Mouse (Mus musculus) intestine, postnatal 0 days (tissue): ENCODE results near the gene Klre1. TPM values are rescaled to one million over a fixed set of nuclear protein-coding genes. Genes with fewer than 3 reads are reported as not detected.
A peak's percentile ranks its signal among the peaks of the same experiment; 100 is the strongest.

Experiments
- ATAC-seq: fragments of 200-750 bp; cut with Nextera tagmentation; 2 replicates; pipeline ENCODE4 v1.8.0; 2017; ENCODE audit warnings: mild to moderate bottlenecking, moderate TSS enrichment, moderate library complexity
- H3K27ac ChIP-seq: fragments of 300-500 bp; sonication (generic); 2 replicates; pipeline ENCODE4 v1.5.1; 2014; ENCODE audit warnings: mild to moderate bottlenecking, low read depth, low read length, moderate library complexity
- H3K27me3 ChIP-seq: fragments of 300-500 bp; sonication (generic); replicated peaks from 2 replicates; pipeline ENCODE4 v1.6.1; 2014; ENCODE audit warnings: low read length, mixed read lengths; ENCODE audit not compliant: control insufficient read depth, insufficient read depth
- H3K36me3 ChIP-seq: fragments of 300-500 bp; sonication (generic); 2 replicates; pipeline ENCODE4 v1.6.1; 2014; ENCODE audit warnings: mild to moderate bottlenecking, moderate library complexity; ENCODE audit not compliant: control insufficient read depth, insufficient read depth
- H3K4me1 ChIP-seq: fragments of 300-500 bp; sonication (generic); replicated peaks from 2 replicates; pipeline ENCODE4 v1.6.1; 2014; ENCODE audit warnings: antibody characterized with exemption, low read length, mixed read lengths; ENCODE audit not compliant: control insufficient read depth, insufficient read depth
- H3K4me2 ChIP-seq: fragments of 300-500 bp; sonication (generic); replicated peaks from 2 replicates; pipeline ENCODE4 v1.6.1; 2014; ENCODE audit warnings: low read depth, mild to moderate bottlenecking, moderate library complexity
- H3K4me3 ChIP-seq: fragments of 300-500 bp; sonication (generic); 2 replicates; pipeline ENCODE4 v1.5.1; 2014; ENCODE audit warnings: low read depth, low read length
- H3K9ac ChIP-seq: fragments of 300-500 bp; sonication (generic); 2 replicates; pipeline ENCODE4 v1.6.1; 2014; ENCODE audit warnings: mild to moderate bottlenecking, low read depth, low read length
- H3K9me3 ChIP-seq: fragments of 300-500 bp; sonication (generic); 2 replicates; pipeline ENCODE4 v1.6.1; 2016; ENCODE audit warnings: mixed run types; ENCODE audit not compliant: control insufficient read depth
- CTCF ChIP-seq: sonication (generic); IDR thresholded peaks from 2 replicates; pipeline ENCODE4 v1.5.1; 2016; ENCODE audit warnings: low read depth, mild to moderate bottlenecking, control low read depth, antibody characterized with exemption, moderate library complexity
- WGBS: fragments of 180-500 bp; shearing (Covaris S2); extraction: QIAGEN DNeasy Blood & Tissue Kit; methylation state at CpG from one replicate; pipeline ENCODE4 v1.1.7; 2014; 5-methylcytosine and 5-hydroxymethylcytosine counted together
- polyA plus RNA-seq: library from polyadenylated mRNA; unstranded; fragments of >200 nt; fragmentation: Nextera tagmentation; extraction: Ambion mirVana; gene quantifications from 2 replicates; pipeline ENCODE4 v1.2.1, GENCODE M21; 2015

Gene Klre1
- polyA plus RNA-seq: not detected in 2 replicates

- no peaks in the 10 kb centered on the region for H3K9me3 ChIP-seq
- 89% methylated on average over 8 of the region's 8 CpGs for WGBS
Observed at GRCm38 (mm10) chr6:129577605-129578004, at the start of gene Klre1. Klre1 (plus strand) TSS chr6:129577905.

GRCm38 (mm10) chr6:129529605-129530004 lies 48.1 kb upstream of the Klre1 start:
- TF ChIP-seq CTCF: no peak
- Histone ChIP-seq H3K27me3 (no peaks in the 10 kb centered on the region), H3K9me3 (no peaks in the 10 kb centered on the region), H3K4me1 (no peaks in the 10 kb centered on the region), H3K36me3 (no peaks in the 10 kb centered on the region), H3K4me3 (no peak overlapping the region), H3K27ac (no peak overlapping the region), H3K4me2 (no peak overlapping the region), H3K9ac (no peak overlapping the region)
- WGBS: 44% methylated on average over 1 of the region's 1 CpGs
- no peak for ATAC-seq

More at GRCm38 (mm10) chr6:129577605-129578004, at the start of gene Klre1:
- H3K27me3 ChIP-seq: no peaks in the 10 kb centered on the region
- no peak for ATAC-seq
- H3K4me2 ChIP-seq: no peak within 1 kb of the TSS
- no peaks in the 10 kb centered on the region for H3K4me1 ChIP-seq
- no peak within 1 kb of the TSS for H3K9ac ChIP-seq
- H3K4me3 ChIP-seq: no peak within 1 kb of the TSS
- no peaks in the 10 kb centered on the region for H3K36me3 ChIP-seq
- no peak within 1 kb of the TSS for H3K27ac ChIP-seq
- TF ChIP-seq CTCF: no peak

- Histone ChIP-seq H3K9ac (no peak overlapping the region), H3K4me1 (no peaks in the 10 kb centered on the region), H3K27ac (no peak overlapping the region), H3K9me3 (no peaks in the 10 kb centered on the region), H3K4me3 (no peak overlapping the region), H3K36me3 (no peaks in the 10 kb centered on the region), H3K27me3 (no peaks in the 10 kb centered on the region), H3K4me2 (no peak overlapping the region)
- no peak for TF ChIP-seq CTCF
- ATAC-seq: no peak
Observed at GRCm38 (mm10) chr6:129530261-129530660, 47.4 kb upstream of the Klre1 start.

- Histone ChIP-seq H3K4me3 (peak overlapping the region; percentile 93), H3K9me3 (no peaks in the 10 kb centered on the region), H3K36me3 (no peaks in the 10 kb centered on the region), H3K27ac (peak overlapping the region; percentile 79), H3K9ac (peak overlapping the region; percentile 79; the same call in 1 of the 2 replicates), H3K4me1 (no peaks in the 10 kb centered on the region), H3K27me3 (no peaks in the 10 kb centered on the region), H3K4me2 (peak overlapping the region; percentile 92)
- 21% methylated on average over 7 of the region's 7 CpGs for WGBS
- ATAC-seq: peak; percentile 85
- TF ChIP-seq CTCF: peak; percentile 45
Observed at GRCm38 (mm10) chr6:129532556-129532941, 45.2 kb upstream of the Klre1 start.

- under 1% methylated on average over 55 of the region's 55 CpGs for WGBS
- Histone ChIP-seq H3K9me3 (no peaks in the 10 kb centered on the region), H3K27ac (peak within 1 kb of the TSS; percentile 79), H3K9ac (peak within 1 kb of the TSS; percentile 79), H3K36me3 (no peaks in the 10 kb centered on the region), H3K27me3 (no peaks in the 10 kb centered on the region), H3K4me1 (no peaks in the 10 kb centered on the region), H3K4me3 (peak within 1 kb of the TSS; percentile 93), H3K4me2 (peak within 1 kb of the TSS; percentile 92)
- peak; percentile 86 for ATAC-seq
- no peak for TF ChIP-seq CTCF
Observed at GRCm38 (mm10) chr6:129532942-129533860, 44.5 kb upstream of the Klre1 start, which contains the start of gene Gabarapl1. Gabarapl1 (plus strand) TSS chr6:129533160.

GRCm38 (mm10) chr6:129534057-129534456 lies 43.6 kb upstream of the Klre1 start:
- no peaks in the 10 kb centered on the region for H3K4me1 ChIP-seq
- WGBS: 14% methylated on average over 9 of the region's 9 CpGs
- peak overlapping the region; percentile 92 for H3K4me2 ChIP-seq
- H3K27me3 ChIP-seq: no peaks in the 10 kb centered on the region
- no peak for TF ChIP-seq CTCF
- H3K9me3 ChIP-seq: no peaks in the 10 kb centered on the region
- peak overlapping the region; percentile 93 for H3K4me3 ChIP-seq
- H3K36me3 ChIP-seq: peaks cover 7% of the 10 kb centered on the region
- no peak for ATAC-seq
- peak overlapping the region; percentile 79 for H3K9ac ChIP-seq
- H3K27ac ChIP-seq: no peak overlapping the region
